ENCODE assay signal across 27 mouse cellular contexts in genomic region chr4:9055266-9055820, GRCm38 (mm10).
DNase-seq lines count a peak whose midpoint lies in the region; ATAC-seq and TF ChIP-seq lines count a peak whose summit lies in the region.
"Had no signal": no experiment of that assay in that cellular context is flagged by ENCODE, and none has a peak within 500 bp of the region (broad histone marks: within the 10 kb centered on the region; RNA-seq: fewer than 3 reads in every experiment).

No protein-coding gene starts in this region.

- no peak overlapping the region; the same call in 1 of the 2 replicates for H3K4me2 ChIP-seq in forebrain, embryonic 12.5 days
- no peak overlapping the region for H3K4me2 ChIP-seq in forebrain, embryonic 11.5 days (ENCODE audit: low read depth, low read length, severe bottlenecking)
- no peak overlapping the region for H3K4me2 ChIP-seq in hindbrain, embryonic 13.5 days
- H3K4me2 ChIP-seq in hindbrain, postnatal 0 days (ENCODE audit: low read depth, low read length), result no peak overlapping the region
- H3K4me2 ChIP-seq in hindbrain, embryonic 16.5 days (ENCODE audit: low read length), result no peak overlapping the region
- no peak overlapping the region for H3K4me2 ChIP-seq in hindbrain, embryonic 11.5 days (replicated peaks; ENCODE audit: low read depth, low read length)
- H3K4me2 ChIP-seq: embryonic facial prominence, embryonic 12.5 days; embryonic facial prominence, embryonic 15.5 days; heart, embryonic 12.5 days; heart, embryonic 15.5 days; kidney, embryonic 15.5 days had no signal

- H3K36me3 ChIP-seq in forebrain, embryonic 12.5 days (replicated peaks), result no peaks in the 10 kb centered on the region
- H3K36me3 ChIP-seq in forebrain, embryonic 11.5 days (ENCODE audit: control insufficient read depth, insufficient read depth, low read length), result no peaks in the 10 kb centered on the region
- H3K36me3 ChIP-seq in hindbrain, embryonic 13.5 days, result no peaks in the 10 kb centered on the region
- no peaks in the 10 kb centered on the region for H3K36me3 ChIP-seq in hindbrain, postnatal 0 days (ENCODE audit: insufficient read depth, low read length)
- H3K36me3 ChIP-seq in hindbrain, embryonic 16.5 days (ENCODE audit: control insufficient read depth, insufficient read depth, low read length), result no peaks in the 10 kb centered on the region
- no peaks in the 10 kb centered on the region for H3K36me3 ChIP-seq in hindbrain, embryonic 11.5 days (ENCODE audit: control insufficient read depth, insufficient read depth, low read length)
- H3K36me3 ChIP-seq: embryonic facial prominence, embryonic 12.5 days; embryonic facial prominence, embryonic 15.5 days; G1E; heart, embryonic 12.5 days; heart, embryonic 15.5 days; kidney, embryonic 15.5 days had no signal

- H3K9me3 ChIP-seq in forebrain, embryonic 12.5 days, result no peaks in the 10 kb centered on the region
- no peaks in the 10 kb centered on the region for H3K9me3 ChIP-seq in forebrain, embryonic 11.5 days (ENCODE audit: control insufficient read depth, low read length)
- no peaks in the 10 kb centered on the region for H3K9me3 ChIP-seq in hindbrain, embryonic 13.5 days
- H3K9me3 ChIP-seq in hindbrain, postnatal 0 days (ENCODE audit: low read length), result no peaks in the 10 kb centered on the region
- H3K9me3 ChIP-seq in hindbrain, embryonic 16.5 days (ENCODE audit: control insufficient read depth, low read length), result no peaks in the 10 kb centered on the region
- no peaks in the 10 kb centered on the region for H3K9me3 ChIP-seq in hindbrain, embryonic 11.5 days (ENCODE audit: control insufficient read depth, low read length)
- H3K9me3 ChIP-seq: embryonic facial prominence, embryonic 12.5 days; embryonic facial prominence, embryonic 15.5 days; G1E; heart, embryonic 12.5 days; heart, embryonic 15.5 days; kidney, embryonic 15.5 days had no signal

- no peaks in the 10 kb centered on the region for H3K27me3 ChIP-seq in forebrain, embryonic 12.5 days
- no peaks in the 10 kb centered on the region for H3K27me3 ChIP-seq in forebrain, embryonic 11.5 days (ENCODE audit: control insufficient read depth, insufficient read depth, low read length)
- no peaks in the 10 kb centered on the region for H3K27me3 ChIP-seq in hindbrain, embryonic 13.5 days
- no peaks in the 10 kb centered on the region for H3K27me3 ChIP-seq in hindbrain, postnatal 0 days (ENCODE audit: insufficient read depth, low read length)
- no peaks in the 10 kb centered on the region for H3K27me3 ChIP-seq in hindbrain, embryonic 16.5 days (replicated peaks; ENCODE audit: control insufficient read depth, insufficient read depth, low read length)
- H3K27me3 ChIP-seq in hindbrain, embryonic 11.5 days (ENCODE audit: control insufficient read depth, insufficient read depth, low read length), result no peaks in the 10 kb centered on the region
- H3K27me3 ChIP-seq: CH12.LX; embryonic facial prominence, embryonic 12.5 days; embryonic facial prominence, embryonic 15.5 days; heart, embryonic 12.5 days; heart, embryonic 15.5 days; kidney, embryonic 15.5 days; Patski had no signal

- WGBS in forebrain, embryonic 12.5 days, result 54% methylated on average over 9 of the region's 9 CpGs
- 51% methylated on average over 9 of the region's 9 CpGs for WGBS in forebrain, embryonic 11.5 days
- WGBS in hindbrain, embryonic 13.5 days, result 68% methylated on average over 9 of the region's 9 CpGs
- 62% methylated on average over 9 of the region's 9 CpGs for WGBS in hindbrain, postnatal 0 days
- 61% methylated on average over 9 of the region's 9 CpGs for WGBS in hindbrain, embryonic 16.5 days
- 66% methylated on average over 9 of the region's 9 CpGs for WGBS in hindbrain, embryonic 11.5 days

- no peak overlapping the region for H3K4me3 ChIP-seq in forebrain, embryonic 12.5 days (replicated peaks)
- H3K4me3 ChIP-seq in forebrain, embryonic 11.5 days (ENCODE audit: low read depth, low read length), result no peak overlapping the region
- H3K4me3 ChIP-seq in hindbrain, embryonic 13.5 days, result no peak overlapping the region
- H3K4me3 ChIP-seq in hindbrain, postnatal 0 days (ENCODE audit: low read length), result no peak overlapping the region
- H3K4me3 ChIP-seq in hindbrain, embryonic 16.5 days (ENCODE audit: low read length), result no peak overlapping the region
- H3K4me3 ChIP-seq in hindbrain, embryonic 11.5 days (ENCODE audit: low read depth, low read length), result no peak overlapping the region
- H3K4me3 ChIP-seq: embryonic facial prominence, embryonic 12.5 days; embryonic facial prominence, embryonic 15.5 days; heart, embryonic 12.5 days; heart, embryonic 15.5 days; kidney, embryonic 15.5 days had no signal

- ATAC-seq in forebrain, embryonic 12.5 days (ENCODE audit: low FRiP score), result peak; percentile 57
- no peak; the same call in 1 of the 2 replicates for ATAC-seq in forebrain, embryonic 11.5 days (replicated peaks; ENCODE audit: low FRiP score)
- no peak for ATAC-seq in hindbrain, embryonic 13.5 days (ENCODE audit: low FRiP score)
- no peak for ATAC-seq in hindbrain, postnatal 0 days
- 0 out of 2 replicates have a peak, but pooled peaks have one; percentile 57 for ATAC-seq in hindbrain, embryonic 16.5 days
- no peak for ATAC-seq in hindbrain, embryonic 11.5 days (ENCODE audit: low FRiP score)
- ATAC-seq in frontal cortex, adult (ENCODE audit: low TSS enrichment), result no peak
- ATAC-seq: forebrain, postnatal 0 days; intestine, postnatal 0 days; Patski had no signal

- no peak for DNase-seq in forebrain, embryonic 11.5 days (ENCODE audit: low spot score)
- DNase-seq in hindbrain, postnatal 0 days (ENCODE audit: low spot score), result no peak
- DNase-seq in hindbrain, embryonic 11.5 days (ENCODE audit: low spot score), result no peak
- DNase-seq in retina, embryonic 14.5 days (ENCODE audit: low spot score), result peak; percentile 62
- DNase-seq: adrenal gland, postnatal 10 days; adrenal gland, postnatal 36 days; B cell, adult 2 months; cerebellum, adult 11 months; forebrain, postnatal 0 days; gastrocnemius, postnatal 25 days; heart, adult 18-20 months; heart, postnatal 10 days; heart, postnatal 36 days; kidney, adult 8-10 months had no signal

- no peak overlapping the region for H3K9ac ChIP-seq in forebrain, embryonic 12.5 days
- H3K9ac ChIP-seq in forebrain, embryonic 11.5 days (ENCODE audit: low read length), result no peak overlapping the region
- H3K9ac ChIP-seq in hindbrain, embryonic 13.5 days, result no peak overlapping the region
- no peak overlapping the region for H3K9ac ChIP-seq in hindbrain, postnatal 0 days (replicated peaks; ENCODE audit: low read length)
- no peak overlapping the region for H3K9ac ChIP-seq in hindbrain, embryonic 16.5 days (ENCODE audit: low read depth, low read length)
- H3K9ac ChIP-seq in hindbrain, embryonic 11.5 days (ENCODE audit: low read depth, low read length), result no peak overlapping the region
- H3K9ac ChIP-seq: embryonic facial prominence, embryonic 12.5 days; embryonic facial prominence, embryonic 15.5 days; forebrain, postnatal 0 days; heart, embryonic 12.5 days; heart, embryonic 15.5 days; kidney, embryonic 15.5 days had no signal

- no peak overlapping the region for H3K27ac ChIP-seq in forebrain, embryonic 12.5 days
- no peak overlapping the region for H3K27ac ChIP-seq in forebrain, embryonic 11.5 days (ENCODE audit: low read depth, low read length)
- H3K27ac ChIP-seq in hindbrain, embryonic 13.5 days, result 0 out of 2 replicates have a peak overlapping the region, but pooled peaks have one; percentile 8
- no peak overlapping the region; the same call in 1 of the 2 replicates for H3K27ac ChIP-seq in hindbrain, postnatal 0 days
- H3K27ac ChIP-seq in hindbrain, embryonic 16.5 days (ENCODE audit: low read depth, low read length), result no peak overlapping the region
- no peak overlapping the region for H3K27ac ChIP-seq in hindbrain, embryonic 11.5 days (ENCODE audit: low read depth, low read length)
- H3K27ac ChIP-seq: embryonic facial prominence, embryonic 12.5 days; embryonic facial prominence, embryonic 15.5 days; heart, embryonic 15.5 days; kidney, embryonic 15.5 days had no signal

- peaks cover 13% of the 10 kb centered on the region for H3K4me1 ChIP-seq in forebrain, embryonic 12.5 days
- H3K4me1 ChIP-seq in forebrain, embryonic 11.5 days (replicated peaks; ENCODE audit: control insufficient read depth, insufficient read depth, low read length), result peaks cover 10% of the 10 kb centered on the region; the same call in 1 of the 2 replicates
- H3K4me1 ChIP-seq in hindbrain, embryonic 13.5 days (replicated peaks), result peaks cover 5% of the 10 kb centered on the region; the same call in 1 of the 2 replicates
- peaks cover 15% of the 10 kb centered on the region; the same call in 1 of the 2 replicates for H3K4me1 ChIP-seq in hindbrain, postnatal 0 days (ENCODE audit: insufficient read depth, low read length)
- peaks cover 7% of the 10 kb centered on the region; the same call in 1 of the 2 replicates for H3K4me1 ChIP-seq in hindbrain, embryonic 16.5 days (ENCODE audit: control insufficient read depth, insufficient read depth, low read depth, low read length)
- 0 out of 2 replicates have a peak, but pooled peaks cover 3% of the 10 kb centered on the region for H3K4me1 ChIP-seq in hindbrain, embryonic 11.5 days (replicated peaks; ENCODE audit: control insufficient read depth, insufficient read depth, low read length)
- H3K4me1 ChIP-seq: embryonic facial prominence, embryonic 12.5 days; embryonic facial prominence, embryonic 15.5 days had no signal

- TF ChIP-seq CTCF in hindbrain, postnatal 0 days (IDR thresholded peaks at IDR 0.05; ENCODE audit: low read depth), result no peak

Comparison
In these comparisons a context has a peak if more than half of its experiments do, and no peak if none do; other contexts are left out.
1. ATAC-seq: peak in forebrain, embryonic 12.5 days (single experiment) and hindbrain, embryonic 16.5 days (single experiment); none in forebrain, embryonic 11.5 days (single experiment), hindbrain, embryonic 13.5 days (single experiment), hindbrain, postnatal 0 days (single experiment), hindbrain, embryonic 11.5 days (single experiment) and frontal cortex, adult (single experiment).